In genomic region chr3:31903506-31903905, GRCm38 (mm10) we compare ENCODE assay signal across 7 mouse cellular contexts. TPM values are rescaled to one million over a fixed set of nuclear protein-coding genes. Genes with fewer than 3 reads are reported as not detected.
DNase-seq lines count a peak whose midpoint lies in the region; ATAC-seq and TF ChIP-seq lines count a peak whose summit lies in the region.

No protein-coding gene starts in this region.

- DNase-seq in liver, embryonic 11.5 days (ENCODE audit: low spot score): no peak
- no peak for DNase-seq in liver, postnatal 0 days
- DNase-seq in hindbrain, embryonic 14.5 days (ENCODE audit: low spot score): peak; percentile 44
- no peak for DNase-seq in left cerebral cortex, postnatal 36 days (ENCODE audit: low spot score in 2 of 2)
- DNase-seq in kidney, adult 9 months: no peak

- ATAC-seq in liver, embryonic 11.5 days (replicated peaks; ENCODE audit: low FRiP score): no peak
- ATAC-seq in liver, postnatal 0 days: no peak
- no peak for ATAC-seq in embryonic facial prominence, embryonic 13.5 days (ENCODE audit: insufficient number of reproducible peaks, insufficient read depth, low FRiP score, low TSS enrichment, low read depth)
- peak; percentile 51; the same call in 1 of the 2 replicates for ATAC-seq in hindbrain, embryonic 14.5 days (ENCODE audit: low FRiP score)
- ATAC-seq in neural tube, embryonic 12.5 days (ENCODE audit: low FRiP score, low read depth): peak; percentile 56; the same call in 1 of the 2 replicates

- TF ChIP-seq CTCF in liver, postnatal 0 days (IDR thresholded peaks at IDR 0.05; ENCODE audit: low read depth): no peak

- intact Hi-C loops in left cerebral cortex, postnatal 36 days (cut with DNase I): no loop called here

- H3K4me2 ChIP-seq in liver, embryonic 11.5 days: peak overlapping the region; percentile 56
- no peak overlapping the region for H3K4me2 ChIP-seq in liver, postnatal 0 days (ENCODE audit: low read depth, low read length)
- peak overlapping the region; percentile 65 for H3K4me2 ChIP-seq in embryonic facial prominence, embryonic 13.5 days
- peak overlapping the region; percentile 72 for H3K4me2 ChIP-seq in hindbrain, embryonic 14.5 days (replicated peaks)
- H3K4me2 ChIP-seq in neural tube, embryonic 12.5 days (replicated peaks): peak overlapping the region; percentile 61

- H3K9me3 ChIP-seq in liver, embryonic 11.5 days (ENCODE audit: control insufficient read depth, low read length): no peaks in the 10 kb centered on the region
- H3K9me3 ChIP-seq in liver, postnatal 0 days (ENCODE audit: low read length): no peaks in the 10 kb centered on the region
- no peaks in the 10 kb centered on the region for H3K9me3 ChIP-seq in embryonic facial prominence, embryonic 13.5 days
- no peaks in the 10 kb centered on the region for H3K9me3 ChIP-seq in hindbrain, embryonic 14.5 days (ENCODE audit: control insufficient read depth, low read length)
- no peaks in the 10 kb centered on the region for H3K9me3 ChIP-seq in neural tube, embryonic 12.5 days

- no peak overlapping the region for H3K4me3 ChIP-seq in liver, embryonic 11.5 days (ENCODE audit: low read depth, low read length)
- no peak overlapping the region for H3K4me3 ChIP-seq in liver, postnatal 0 days (ENCODE audit: low read depth, low read length)
- peak overlapping the region; percentile 36; the same call in 1 of the 2 replicates for H3K4me3 ChIP-seq in embryonic facial prominence, embryonic 13.5 days
- peak overlapping the region; percentile 43 for H3K4me3 ChIP-seq in hindbrain, embryonic 14.5 days (replicated peaks; ENCODE audit: low read length)
- peak overlapping the region; percentile 23 for H3K4me3 ChIP-seq in neural tube, embryonic 12.5 days

- no peaks in the 10 kb centered on the region for H3K4me1 ChIP-seq in liver, embryonic 11.5 days (replicated peaks; ENCODE audit: control insufficient read depth, insufficient read depth, low read length)
- H3K4me1 ChIP-seq in liver, postnatal 0 days (ENCODE audit: insufficient read depth): peaks cover 5% of the 10 kb centered on the region
- peaks cover 13% of the 10 kb centered on the region for H3K4me1 ChIP-seq in embryonic facial prominence, embryonic 13.5 days
- peaks cover 11% of the 10 kb centered on the region for H3K4me1 ChIP-seq in hindbrain, embryonic 14.5 days (replicated peaks; ENCODE audit: control insufficient read depth, insufficient read depth, low read length)
- H3K4me1 ChIP-seq in neural tube, embryonic 12.5 days: no peaks in the 10 kb centered on the region; the same call in 1 of the 2 replicates

- no peak for TF ChIP-seq EP300 in liver, postnatal 0 days (IDR thresholded peaks at IDR 0.05; ENCODE audit: low read depth)

- H3K36me3 ChIP-seq in liver, embryonic 11.5 days (ENCODE audit: control insufficient read depth, insufficient read depth, low read length): no peaks in the 10 kb centered on the region
- H3K36me3 ChIP-seq in liver, postnatal 0 days (replicated peaks; ENCODE audit: insufficient read depth, low read length): no peaks in the 10 kb centered on the region
- no peaks in the 10 kb centered on the region for H3K36me3 ChIP-seq in embryonic facial prominence, embryonic 13.5 days
- no peaks in the 10 kb centered on the region for H3K36me3 ChIP-seq in hindbrain, embryonic 14.5 days (replicated peaks; ENCODE audit: control insufficient read depth, insufficient read depth)
- H3K36me3 ChIP-seq in neural tube, embryonic 12.5 days: no peaks in the 10 kb centered on the region

- no peak overlapping the region for H3K9ac ChIP-seq in liver, embryonic 11.5 days (ENCODE audit: low read depth, low read length)
- no peak overlapping the region for H3K9ac ChIP-seq in liver, postnatal 0 days (replicated peaks)
- H3K9ac ChIP-seq in embryonic facial prominence, embryonic 13.5 days: no peak overlapping the region
- peak overlapping the region; percentile 68 for H3K9ac ChIP-seq in hindbrain, embryonic 14.5 days
- no peak overlapping the region for H3K9ac ChIP-seq in neural tube, embryonic 12.5 days

- WGBS in liver, embryonic 11.5 days: 6% methylated on average over 9 of the region's 9 CpGs
- 7% methylated on average over 9 of the region's 9 CpGs for WGBS in liver, postnatal 0 days (ENCODE audit: insufficient replicate concordance)
- WGBS in embryonic facial prominence, embryonic 13.5 days: 4% methylated on average over 9 of the region's 9 CpGs
- WGBS in hindbrain, embryonic 14.5 days: under 1% methylated on average over 9 of the region's 9 CpGs
- WGBS in neural tube, embryonic 12.5 days: 3% methylated on average over 9 of the region's 9 CpGs

- no peak overlapping the region for H3K27ac ChIP-seq in liver, embryonic 11.5 days (ENCODE audit: low read depth, low read length)
- no peak overlapping the region for H3K27ac ChIP-seq in liver, postnatal 0 days (ENCODE audit: low read depth)
- no peak overlapping the region for H3K27ac ChIP-seq in embryonic facial prominence, embryonic 13.5 days
- no peak overlapping the region for H3K27ac ChIP-seq in hindbrain, embryonic 14.5 days
- H3K27ac ChIP-seq in neural tube, embryonic 12.5 days: no peak overlapping the region

- 0 out of 2 replicates have a peak, but pooled peaks cover 4% of the 10 kb centered on the region for H3K27me3 ChIP-seq in liver, embryonic 11.5 days (replicated peaks; ENCODE audit: control insufficient read depth, insufficient read depth, low read length)
- H3K27me3 ChIP-seq in liver, postnatal 0 days (ENCODE audit: insufficient read depth, low read length): no peaks in the 10 kb centered on the region
- H3K27me3 ChIP-seq in embryonic facial prominence, embryonic 13.5 days: peaks cover 27% of the 10 kb centered on the region
- no peaks in the 10 kb centered on the region for H3K27me3 ChIP-seq in hindbrain, embryonic 14.5 days (ENCODE audit: control insufficient read depth, insufficient read depth, low read length)
- H3K27me3 ChIP-seq in neural tube, embryonic 12.5 days (replicated peaks): no peaks in the 10 kb centered on the region

RNA-seq across cellular contexts. Expression of gene Kcnmb2, which starts 1.2 kb away (rescaled TPM):
- 0.86 and 1.5 TPM in 2 replicates for polyA plus RNA-seq in liver, embryonic 11.5 days (2014; fragmentation: Nextera tagmentation; extraction: Ambion mirVana)
- 0.12 and 0.13 TPM in 2 replicates for polyA plus RNA-seq in liver, postnatal 0 days (2015; fragmentation: Nextera tagmentation; extraction: Ambion mirVana)
- polyA plus RNA-seq in embryonic facial prominence, embryonic 13.5 days (2015; fragmentation: Nextera tagmentation; extraction: Ambion mirVana): 1.5 and 2.2 TPM in 2 replicates
- 12.7 and 16.6 TPM in 2 replicates for polyA plus RNA-seq in hindbrain, embryonic 14.5 days (2014; fragmentation: Nextera tagmentation; extraction: Ambion mirVana)
- 18.1 and 21.8 TPM in 2 replicates for polyA plus RNA-seq in neural tube, embryonic 12.5 days (2016; fragmentation: Nextera tagmentation; extraction: Ambion mirVana)
- 1 to 10 TPM; 6.4 to 7.2 TPM for total RNA-seq in left cerebral cortex, postnatal 36 days (2021)

Comparison
In these comparisons a context has a peak if more than half of its experiments do, and no peak if none do; other contexts are left out.
1. ATAC-seq: peak in hindbrain, embryonic 14.5 days (single experiment) and neural tube, embryonic 12.5 days (single experiment); none in liver, embryonic 11.5 days (single experiment), liver, postnatal 0 days (single experiment) and embryonic facial prominence, embryonic 13.5 days (single experiment).
2. H3K4me3 ChIP-seq: peak in embryonic facial prominence, embryonic 13.5 days (single experiment), hindbrain, embryonic 14.5 days (single experiment) and neural tube, embryonic 12.5 days (single experiment); none in liver, embryonic 11.5 days (single experiment) and liver, postnatal 0 days (single experiment).